Mouse (Mus musculus) kidney, postnatal 14 days (tissue): ENCODE results near the gene Sept7.
A peak's percentile ranks its signal among the peaks of the same experiment; 100 is the strongest.
"Not testable (repeated sequence)": the region's sequence is repeated elsewhere in the genome, so short reads cannot be mapped to it uniquely, and the experiment has no call there.

Experiments used
- DNase-seq: peaks from one replicate; pipeline ENCODE4 v3.0.0; 2022; ENCODE audit warnings: mixed read lengths

Gene Sept7

DNA sequence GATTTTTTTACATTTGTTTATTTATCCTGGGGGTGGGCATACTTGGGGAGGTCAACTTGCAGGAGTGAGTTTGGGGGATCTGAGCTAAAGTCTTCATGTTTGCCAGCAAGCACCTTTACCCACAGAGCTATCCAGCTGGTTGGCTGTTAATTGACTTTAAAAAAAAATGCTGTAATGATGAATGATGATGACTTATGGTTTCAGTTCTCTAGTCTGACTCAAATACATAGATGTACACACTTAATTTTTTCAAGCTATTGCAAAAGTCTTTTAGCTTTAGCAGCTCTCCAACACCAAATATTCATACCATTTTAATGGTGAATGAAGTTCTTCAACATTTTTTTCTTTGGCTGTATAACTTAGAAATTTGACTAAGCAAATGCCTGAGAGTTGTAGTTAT lies 8.7 kb downstream of the Sept7 start:
- no peak for DNase-seq

- DNase-seq = no peak
Measured at GRCm38 (mm10) chr9:25262087-25262486, 9.8 kb downstream of the Sept7 start.

DNA sequence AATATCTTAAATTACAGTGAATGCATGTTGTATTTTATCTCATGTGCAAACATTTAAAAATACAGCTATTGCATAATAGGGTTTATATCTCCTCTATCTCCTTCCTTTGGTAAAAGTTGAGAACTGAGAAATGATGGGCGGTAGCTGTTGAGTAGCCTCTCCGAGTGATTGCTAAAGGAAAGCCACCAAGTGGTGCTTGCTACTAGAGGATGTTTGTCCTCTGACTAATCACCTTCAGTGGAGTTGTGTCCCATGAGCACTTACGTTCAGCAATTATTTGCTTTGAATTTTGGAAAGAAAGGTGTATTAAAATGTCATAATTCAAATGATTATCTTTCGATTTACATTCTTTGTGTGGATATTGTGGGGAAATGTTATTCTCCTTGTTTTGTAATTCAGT lies 13.6 kb downstream of the Sept7 start:
- DNase-seq = no peak

GRCm38 (mm10) chr9:25267133-25267532 lies 14.9 kb downstream of the Sept7 start:
- no peak for DNase-seq

GRCm38 (mm10) chr9:25267574-25267973 lies 15.3 kb downstream of the Sept7 start:
- DNase-seq = no peak

DNA sequence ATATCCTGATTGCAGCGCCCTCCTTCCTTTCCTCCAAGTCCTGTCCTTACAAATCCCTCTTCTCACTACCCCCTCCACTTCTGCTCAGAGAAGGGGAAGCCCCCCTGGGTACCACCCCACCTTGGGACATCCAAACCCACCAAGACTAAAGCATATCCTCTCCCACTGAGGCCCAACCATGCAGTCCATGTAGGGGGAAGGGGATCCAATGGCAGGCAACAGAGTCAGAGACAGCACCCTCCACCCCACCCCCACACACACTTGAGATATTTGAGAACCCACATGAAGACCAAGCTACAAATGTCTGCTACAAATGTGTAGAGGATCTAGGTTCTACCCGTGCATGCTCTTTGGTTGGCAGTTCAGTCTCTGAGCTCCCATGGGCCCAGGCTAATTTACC lies 19.7 kb downstream of the Sept7 start:
- no peak for DNase-seq

GRCm38 (mm10) chr9:25289796-25290195 lies 37.6 kb downstream of the Sept7 start:
- peak; percentile 24 for DNase-seq

DNA sequence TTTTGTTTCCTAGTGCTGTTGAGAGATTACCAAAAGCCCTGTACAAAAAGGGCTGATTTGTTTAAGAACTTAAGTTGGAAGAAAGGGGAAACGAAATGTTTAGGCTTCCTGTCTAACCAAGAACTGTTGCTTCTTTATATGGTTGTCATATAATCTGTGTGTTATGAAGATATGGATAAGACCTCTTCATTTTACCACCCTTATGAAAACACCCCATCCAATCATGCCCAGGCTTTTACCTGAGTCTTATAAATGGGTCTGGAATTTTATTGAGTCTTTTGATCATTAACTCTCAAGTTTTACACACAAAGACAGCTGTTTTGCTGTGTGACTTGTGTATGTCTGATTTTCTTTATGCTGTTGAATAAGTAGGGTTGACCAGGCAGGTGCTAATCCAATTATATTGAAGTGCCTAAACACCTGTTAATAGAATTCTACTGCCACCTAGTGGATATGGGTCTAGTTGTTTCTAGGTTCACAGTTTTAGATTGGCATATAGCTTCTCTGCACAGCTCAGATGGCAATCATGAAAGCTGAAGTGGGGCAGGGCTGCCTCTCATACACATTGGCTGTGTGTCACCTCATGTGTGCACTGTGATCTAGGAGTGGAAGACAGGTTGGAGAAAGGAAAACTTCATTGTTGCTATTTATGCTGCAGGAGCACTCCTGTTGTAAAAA lies 57.4 kb downstream of the Sept7 start:
- peak; percentile 43 for DNase-seq

GRCm38 (mm10) chr9:25314304-25314703 lies 62.1 kb downstream of the Sept7 start:
- no peak for DNase-seq

- peak; percentile 73 for DNase-seq
Measured at GRCm38 (mm10) chr9:25317827-25318505, 65.7 kb downstream of the Sept7 start.

- DNase-seq = not testable (repeated sequence)
Measured at GRCm38 (mm10) chr9:25319676-25320075, 67.4 kb downstream of the Sept7 start.

- DNase-seq = no peak
Measured at GRCm38 (mm10) chr9:25327727-25328370, 75.6 kb downstream of the Sept7 start.

DNA sequence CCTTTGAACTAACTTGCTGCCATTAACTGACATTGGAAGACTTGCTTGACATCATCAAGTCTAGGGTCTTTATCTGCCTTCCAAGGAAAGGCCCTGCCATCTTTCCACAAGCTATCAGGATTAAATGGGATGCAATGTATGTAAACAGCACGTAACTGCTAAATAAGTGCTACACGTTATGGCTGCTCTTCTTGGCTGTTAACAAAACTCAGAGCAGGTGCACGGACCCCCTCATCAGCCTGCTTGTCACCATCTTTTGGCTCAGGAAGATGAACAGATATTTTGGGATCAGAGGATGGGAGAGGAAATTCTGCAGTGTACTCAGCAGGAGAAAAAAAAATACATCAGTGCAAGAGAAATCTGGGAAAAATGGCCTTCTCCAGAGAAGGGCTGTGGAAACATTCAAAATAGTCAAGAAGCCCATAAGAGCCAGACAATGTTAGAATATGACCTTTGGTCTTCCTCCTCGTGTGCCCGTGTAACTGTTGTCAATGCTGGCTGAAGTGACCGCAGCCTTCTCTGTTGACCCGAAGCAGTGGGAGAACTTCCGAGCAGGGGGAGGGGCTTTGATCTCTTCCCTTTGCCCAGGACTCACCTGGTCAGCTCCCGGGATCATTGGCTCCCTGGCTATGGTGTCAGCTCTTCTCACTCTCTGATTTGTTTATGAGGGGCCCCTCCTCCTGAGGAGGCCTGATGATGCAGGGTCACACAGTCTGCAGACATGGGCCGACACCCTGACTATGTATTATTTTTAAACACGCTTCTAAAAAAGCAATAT lies 76.9 kb downstream of the Sept7 start:
- DNase-seq = no peak

DNA sequence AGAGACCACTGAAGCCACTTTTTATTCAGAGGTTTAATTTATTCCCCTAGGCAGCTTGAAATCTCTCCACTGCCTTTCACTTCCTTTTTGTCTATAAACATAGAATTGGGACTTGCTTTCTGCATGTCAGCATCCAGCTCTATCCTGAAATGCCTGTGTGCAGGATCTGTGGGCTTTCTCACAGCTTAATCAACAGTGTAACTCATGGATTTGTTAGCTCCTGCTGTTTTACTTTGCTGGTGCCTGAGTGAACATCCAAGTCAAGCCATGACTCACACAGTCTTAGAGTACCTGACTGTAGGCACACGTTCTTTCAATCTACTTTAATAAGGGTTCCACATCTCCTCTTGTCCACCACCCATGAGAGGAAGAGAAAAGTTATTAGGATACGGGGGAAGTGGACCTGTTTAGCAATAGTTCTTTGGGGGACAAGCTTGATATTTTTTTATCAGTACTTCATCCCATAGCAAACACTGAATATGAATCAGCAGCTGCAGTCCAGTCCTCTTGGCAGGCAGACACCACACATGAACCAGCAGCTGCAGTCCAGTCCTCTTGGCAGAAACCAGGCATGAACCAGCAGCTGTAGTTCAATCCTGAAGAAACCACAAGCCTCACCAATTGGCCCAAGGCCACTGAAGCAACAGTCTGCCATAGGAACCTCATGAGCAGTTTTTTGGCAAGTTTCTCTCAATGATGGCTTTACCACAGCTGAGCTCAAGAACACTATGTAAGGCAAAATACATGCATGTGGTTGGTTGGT lies 85.4 kb downstream of the Sept7 start:
- no peak for DNase-seq

DNA sequence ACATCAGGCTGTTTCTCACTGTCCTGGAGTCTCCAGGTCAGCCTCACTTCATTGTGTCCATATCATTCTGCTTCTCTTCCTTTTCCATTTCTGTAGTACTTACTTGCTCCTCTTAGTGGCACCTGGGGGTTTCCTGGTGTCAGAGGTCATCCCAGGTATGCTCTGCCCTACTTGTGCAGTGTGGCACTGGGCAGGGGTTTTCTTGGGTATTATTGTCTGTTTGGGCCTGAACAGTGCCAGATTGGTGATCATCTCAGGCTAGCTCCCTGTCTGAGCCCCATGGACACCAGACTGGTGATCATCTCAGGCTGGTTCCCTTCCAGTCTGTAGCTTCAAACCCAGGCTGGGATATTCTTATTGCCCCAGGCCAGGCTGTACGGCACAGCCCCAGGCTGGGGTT lies 88.2 kb downstream of the Sept7 start:
- DNase-seq = no peak

DNA sequence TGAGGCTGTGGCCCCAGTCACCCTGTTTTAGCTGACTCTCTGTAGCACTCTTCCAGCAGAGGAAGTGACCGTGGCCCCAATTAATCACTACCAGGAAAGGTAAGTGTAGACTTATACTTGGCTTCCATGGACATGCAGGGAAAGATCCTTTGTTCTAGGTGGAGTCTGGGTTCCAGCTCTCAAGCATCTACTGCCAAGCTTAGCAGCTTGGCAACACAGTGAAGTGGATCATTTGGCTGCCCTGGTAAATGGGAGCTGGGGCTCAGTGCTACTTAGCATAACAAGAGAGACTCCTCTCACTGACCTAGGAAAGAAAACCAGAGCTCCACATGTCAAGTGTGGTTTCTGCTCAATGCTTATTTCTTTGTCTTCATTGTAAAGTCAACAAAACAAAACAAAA lies 101.5 kb downstream of the Sept7 start:
- DNase-seq = no peak

DNA sequence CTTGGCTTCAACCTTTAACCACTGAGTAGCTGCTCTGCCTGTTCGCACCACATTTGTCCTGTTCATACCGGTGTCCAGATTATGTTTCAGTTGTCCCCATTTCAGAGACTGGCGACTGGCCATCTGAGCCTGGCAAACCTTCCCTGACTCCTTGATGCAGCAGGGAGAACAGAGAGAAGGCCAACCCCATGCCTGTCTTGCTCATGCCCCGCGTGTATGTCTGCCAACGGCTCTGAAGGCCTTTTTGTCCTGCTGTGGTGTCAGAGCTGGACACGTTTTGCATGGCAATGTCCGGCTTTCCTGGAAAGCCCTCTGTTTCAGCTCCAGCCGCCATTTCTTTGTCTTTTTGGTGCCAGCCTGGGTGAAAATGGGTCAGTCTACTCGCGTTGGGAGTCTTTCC lies 103.6 kb downstream of the Sept7 start:
- DNase-seq = no peak

- DNase-seq = no peak
Measured at GRCm38 (mm10) chr9:25357589-25357988, 105.3 kb downstream of the Sept7 start.

DNA sequence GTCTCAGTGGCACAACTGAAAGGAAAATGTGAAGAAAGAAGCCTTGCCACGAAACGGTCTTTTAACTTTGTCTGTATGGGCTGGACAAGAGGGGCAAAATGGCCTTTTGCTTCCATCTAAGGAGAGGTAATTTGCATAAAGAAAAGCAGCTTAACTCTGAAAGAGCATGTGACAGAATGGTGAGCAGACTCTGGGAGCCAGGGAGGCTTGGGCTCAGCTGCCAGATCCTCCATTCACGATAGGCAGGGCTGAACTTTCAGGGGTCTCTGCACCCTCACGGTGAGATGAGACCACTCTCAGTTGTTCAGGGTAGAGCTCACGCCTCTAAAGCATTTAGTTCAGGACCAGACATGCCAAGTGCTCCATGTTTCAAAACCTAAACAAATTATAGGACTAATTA lies 105.8 kb downstream of the Sept7 start:
- no peak for DNase-seq
